Mouse (Mus musculus): Measurements from ENCODE around the gene Hint1. TPM values are rescaled to one million over a fixed set of nuclear protein-coding genes. Genes with fewer than 3 reads are reported as not detected.

Hint1 gene
- total and polyA plus RNA-seq, 3 experiments, result 854 to 1,228 (median 1,034) TPM

DNA sequence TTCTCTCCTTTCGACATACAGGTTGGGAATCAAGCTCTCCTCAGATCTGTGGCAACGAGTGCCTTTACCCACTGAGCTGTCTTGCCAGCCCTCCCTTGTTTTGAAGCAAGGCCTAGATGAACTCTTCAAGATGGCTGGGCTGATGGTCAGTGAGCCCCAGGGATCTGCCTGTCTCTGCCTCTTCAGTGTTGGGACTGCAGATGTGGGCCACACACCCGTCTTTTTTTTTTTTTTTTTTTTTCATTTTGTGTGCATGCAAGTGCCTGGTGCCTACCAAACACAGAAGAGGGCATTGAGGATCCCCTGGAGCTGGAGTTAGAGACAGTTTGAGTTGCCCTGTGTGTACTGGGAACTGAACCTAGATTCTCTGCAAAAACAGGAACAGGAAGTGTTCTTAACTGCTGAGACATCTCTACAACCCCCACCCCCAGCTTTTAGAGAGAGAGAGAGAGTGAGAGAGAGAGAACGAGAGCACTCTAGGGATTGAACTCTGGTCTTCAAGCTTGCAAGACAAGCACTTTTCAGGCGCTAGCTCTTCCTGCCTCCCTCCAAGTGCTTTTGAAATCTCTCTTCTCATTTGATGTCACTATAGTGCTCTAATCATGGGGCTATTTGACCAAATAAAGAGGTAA is 18.1 kb downstream of the Hint1 start:
- in situ Hi-C loops (cut with MboI; ENCODE audit: low pct_ligation_motif_present, low pct_unique_long_range_greater_than_20kb, low sequenced_read_pairs), result loop anchor here (10.0 to 25.0 kb wide), 2 partner anchors 270 to 503 kb away; partner anchors contain the start of gene Slc36a3
- no peaks in the 10 kb centered on the region for H3K9me3 ChIP-seq (replicated peaks; ENCODE audit: low read length)
- H3K4me2 ChIP-seq (ENCODE audit: insufficient read depth, low read depth, poor library complexity, severe bottlenecking), result no peak overlapping the region
- no peak overlapping the region for H3K9ac ChIP-seq (ENCODE audit: insufficient read depth, low read depth)
- peak; percentile 64 for DNase-seq (ENCODE audit: extremely low read depth)
- no peaks in the 10 kb centered on the region for H3K79me2 ChIP-seq (replicated peaks; ENCODE audit: control insufficient read depth, extremely low read depth, insufficient read depth, poor library complexity, severe bottlenecking)
- H3K36me3 ChIP-seq (replicated peaks in 1 of 2; ENCODE audit: control insufficient read depth in 1 of 2, insufficient read depth in 1 of 2, low read length in 1 of 2), result no peaks in the 10 kb centered on the region
- peaks cover 3 to 13% of the 10 kb centered on the region in 2 experiments for H3K4me1 ChIP-seq (ENCODE audit: control insufficient read depth in 1 of 2, insufficient read depth in 2 of 2)
- no peak overlapping the region for H3K27ac ChIP-seq (ENCODE audit: insufficient read depth, low read depth)
- no peak overlapping the region for H3K4me3 ChIP-seq (replicated peaks in 1 of 3; ENCODE audit: low read depth in 2 of 3, low read length in 2 of 3, poor library complexity in 1 of 3)
- no peaks in the 10 kb centered on the region for H3K27me3 ChIP-seq (replicated peaks)
- dilution Hi-C loops (cut with MboI; ENCODE audit: extremely low pct_ligation_motif_present, extremely low pct_unique_long_range_greater_than_20kb, low sequenced_read_pairs), result no loop called here
- TF ChIP-seq HCFC1 (IDR thresholded peaks at IDR 0.05; ENCODE audit: low read depth, low read length) (peak; percentile 46; the same call in 1 of the 2 replicates), MAFK (IDR thresholded peaks at IDR 0.05; ENCODE audit: insufficient replicate concordance, low read length) (peak; percentile 46; the same call in 1 of the 2 replicates), SMC3 (IDR thresholded peaks at IDR 0.05; ENCODE audit: low read depth, low read length) (no peak), CTCF (conservative IDR thresholded peaks at IDR 0.05 in 1 of 2, IDR thresholded peaks at IDR 0.05 in 1 of 2; ENCODE audit: low read depth in 2 of 2, low read length in 2 of 2) (no peak), CHD2 (IDR thresholded peaks at IDR 0.05; ENCODE audit: low read length) (peak; percentile 42; the same call in 1 of the 2 replicates), ZNF384 (IDR thresholded peaks at IDR 0.05; ENCODE audit: low read depth, low read length) (peak; percentile 52; the same call in 1 of the 2 replicates), ELF1 (IDR thresholded peaks at IDR 0.05; ENCODE audit: low read depth, low read length) (peak; percentile 79), EP300 (IDR thresholded peaks at IDR 0.05; ENCODE audit: low read length) (peak; percentile 48; the same call in 1 of the 2 replicates)

DNA sequence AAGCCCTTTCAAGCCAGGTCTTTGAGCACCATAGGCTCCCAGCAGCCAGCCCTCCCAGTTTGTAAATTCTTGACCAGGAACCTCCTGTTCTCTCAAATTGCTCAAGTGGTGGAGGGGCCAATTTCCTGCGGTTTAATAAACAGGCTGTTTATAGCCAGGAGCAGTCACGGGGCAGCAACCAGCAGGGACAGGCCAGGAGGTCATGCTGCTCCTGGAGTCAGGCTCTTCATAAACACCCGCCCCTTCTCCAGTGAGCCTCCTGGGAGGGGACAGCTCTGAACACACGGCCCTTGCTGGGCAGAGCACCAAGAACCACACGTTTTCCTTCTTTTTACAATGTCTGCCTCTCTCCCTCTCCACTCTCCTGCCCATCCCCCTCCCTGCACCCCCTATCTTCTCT is 18.8 kb downstream of the Hint1 start:
- Histone ChIP-seq H3K79me2 (replicated peaks; ENCODE audit: control insufficient read depth, extremely low read depth, insufficient read depth, poor library complexity, severe bottlenecking) (no peaks in the 10 kb centered on the region), H3K9me3 (replicated peaks; ENCODE audit: low read length) (no peaks in the 10 kb centered on the region), H3K4me2 (ENCODE audit: insufficient read depth, low read depth, poor library complexity, severe bottlenecking) (no peak overlapping the region), H3K27ac (ENCODE audit: insufficient read depth, low read depth) (no peak overlapping the region), H3K9ac (ENCODE audit: insufficient read depth, low read depth) (no peak overlapping the region), H3K36me3 (replicated peaks in 1 of 2; ENCODE audit: control insufficient read depth in 1 of 2, insufficient read depth in 1 of 2, low read length in 1 of 2) (no peaks in the 10 kb centered on the region), H3K4me3 (replicated peaks in 1 of 3; ENCODE audit: low read depth in 2 of 3, low read length in 2 of 3, poor library complexity in 1 of 3) (no peak overlapping the region), H3K27me3 (replicated peaks) (no peaks in the 10 kb centered on the region), H3K4me1 (ENCODE audit: control insufficient read depth in 1 of 2, insufficient read depth in 2 of 2) (peaks cover 3 to 13% of the 10 kb centered on the region in 2 experiments)
- no peak for DNase-seq (ENCODE audit: extremely low read depth)
- dilution Hi-C loops (cut with MboI; ENCODE audit: extremely low pct_ligation_motif_present, extremely low pct_unique_long_range_greater_than_20kb, low sequenced_read_pairs) (no loop called here), in situ Hi-C loops (cut with MboI; ENCODE audit: low pct_ligation_motif_present, low pct_unique_long_range_greater_than_20kb, low sequenced_read_pairs) (loop anchor here (5.0 to 25.0 kb wide), 4 partner anchors 42 to 502 kb away; partner anchors contain the start of gene Slc36a3)
- TF ChIP-seq EP300 (IDR thresholded peaks at IDR 0.05; ENCODE audit: low read length) (no peak), TBP (conservative IDR thresholded peaks at IDR 0.05; ENCODE audit: low read depth, low read length) (no peak), RAD21 (IDR thresholded peaks at IDR 0.05; ENCODE audit: low read depth, low read length) (no peak), CHD1 (IDR thresholded peaks at IDR 0.05; ENCODE audit: low read depth, low read length) (no peak), NELFE (IDR thresholded peaks at IDR 0.05; ENCODE audit: low read depth, low read length) (no peak), USF1 (IDR thresholded peaks at IDR 0.05; ENCODE audit: low read depth, low read length) (no peak), ZC3H11A (IDR thresholded peaks at IDR 0.05; ENCODE audit: low read depth, low read length) (no peak), ZKSCAN1 (IDR thresholded peaks at IDR 0.05; ENCODE audit: borderline replicate concordance, low read depth, low read length) (no peak), PAX5 (IDR thresholded peaks at IDR 0.05; ENCODE audit: low read length) (no peak), ETS1 (conservative IDR thresholded peaks at IDR 0.05; ENCODE audit: low read depth, low read length) (no peak), CTCF (conservative IDR thresholded peaks at IDR 0.05 in 1 of 2, IDR thresholded peaks at IDR 0.05 in 1 of 2; ENCODE audit: low read depth in 2 of 2, low read length in 2 of 2) (no peak), JUN (IDR thresholded peaks at IDR 0.05; ENCODE audit: insufficient read depth, low read depth, low read length) (no peak)

All from CH12.LX (cell line).